Mouse (Mus musculus): Measurements from ENCODE around the gene Ncam2.
A peak's percentile ranks its signal among the peaks of the same experiment; 100 is the strongest.
"Not testable (repeated sequence)": the region's sequence is repeated elsewhere in the genome, so short reads cannot be mapped to it uniquely, and the experiment has no call there.

Gene Ncam2

DNA sequence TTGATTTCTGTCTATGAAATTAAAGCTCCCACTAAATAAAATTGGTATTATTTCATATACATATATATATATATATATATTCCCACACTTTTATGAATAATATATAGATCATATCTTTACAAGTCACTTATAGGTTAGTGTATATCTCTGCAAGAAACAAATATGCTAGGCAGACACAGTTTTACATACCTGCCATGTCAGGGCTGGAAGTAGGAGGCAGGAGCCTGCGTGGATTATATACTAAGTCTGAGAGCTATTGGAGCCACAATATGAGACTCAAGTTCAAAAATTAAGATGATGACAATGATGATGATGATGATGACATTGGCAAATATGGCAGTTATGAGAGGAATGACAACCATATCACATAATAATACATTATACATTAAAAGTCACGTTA, 85.4 kb downstream of the Ncam2 start:
- no peak for DNase-seq (ENCODE audit: low spot score in 2 of 2)

DNA sequence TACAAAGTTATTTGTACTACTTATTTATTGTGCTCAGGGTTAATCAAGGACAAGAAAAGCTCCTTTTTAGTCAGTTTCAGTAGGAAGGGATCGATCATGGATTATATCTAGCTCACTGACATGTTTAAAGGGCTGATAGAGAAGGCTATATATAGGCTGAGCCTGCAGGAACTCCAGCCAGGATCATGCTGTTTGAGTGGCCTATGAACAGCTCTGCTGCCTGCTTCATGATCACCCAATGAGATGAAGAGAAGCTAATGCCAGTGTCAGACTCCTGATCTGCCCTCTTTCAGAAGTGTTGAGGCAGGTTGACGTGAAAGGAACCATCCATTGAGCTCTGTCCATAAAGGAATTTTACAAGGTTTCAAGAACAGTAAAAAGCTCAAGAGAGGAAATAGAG, 103.3 kb downstream of the Ncam2 start:
- no peak for DNase-seq (ENCODE audit: low spot score in 2 of 2)

- no peak for DNase-seq (ENCODE audit: low spot score in 2 of 2)
Observed at GRCm38 (mm10) chr16:81309215-81309614, 108.7 kb downstream of the Ncam2 start.

- no peak for DNase-seq (ENCODE audit: low spot score in 2 of 2)
Observed at GRCm38 (mm10) chr16:81319037-81319436, 118.5 kb downstream of the Ncam2 start.

DNA sequence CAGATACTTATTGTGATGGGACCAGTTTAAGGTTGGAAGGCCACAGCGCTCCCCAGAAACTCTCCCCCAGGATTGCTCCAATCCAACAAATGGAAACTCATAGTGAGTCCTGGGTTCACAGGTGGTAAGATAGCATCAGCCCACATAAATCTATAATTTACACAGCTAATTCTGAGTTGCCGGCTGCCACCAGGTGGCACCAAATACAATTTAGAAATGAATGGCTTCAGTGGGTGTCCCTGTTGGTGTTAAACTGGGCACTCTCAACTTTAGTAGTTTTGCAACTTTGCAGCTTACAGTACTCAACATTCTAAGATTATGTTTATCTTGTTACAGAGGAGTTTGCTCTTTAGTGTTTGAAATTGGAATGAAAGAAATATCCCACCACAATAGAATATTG, 130.0 kb downstream of the Ncam2 start:
- peak in 1 of 2 experiments; percentile 33 for DNase-seq (ENCODE audit: low spot score in 2 of 2)

DNA sequence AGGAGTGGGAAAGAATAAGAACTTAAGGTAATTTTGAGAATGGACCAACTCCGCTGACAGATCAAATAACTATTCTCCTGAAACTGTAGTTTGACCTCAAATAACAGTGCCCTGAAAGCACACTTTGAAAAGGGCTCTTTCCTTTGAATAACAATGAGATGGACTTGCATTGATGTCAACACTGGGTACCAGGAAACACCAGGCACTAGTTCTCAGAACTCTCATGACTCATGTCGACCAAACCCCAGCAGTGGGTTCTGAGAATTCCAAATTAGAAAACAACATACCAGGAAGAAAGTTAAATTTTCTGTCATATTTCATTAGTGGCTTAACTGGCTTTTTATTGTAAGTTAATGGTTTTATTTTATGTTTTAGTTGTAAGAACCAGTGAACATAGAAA, 165.4 kb downstream of the Ncam2 start:
- DNase-seq (ENCODE audit: low spot score in 2 of 2): no peak

GRCm38 (mm10) chr16:81374234-81374633, 173.7 kb downstream of the Ncam2 start:
- no peak for DNase-seq (ENCODE audit: low spot score in 2 of 2)

- no peak for DNase-seq (ENCODE audit: low spot score in 2 of 2)
Observed at GRCm38 (mm10) chr16:81380434-81380833, 179.9 kb downstream of the Ncam2 start.

DNA sequence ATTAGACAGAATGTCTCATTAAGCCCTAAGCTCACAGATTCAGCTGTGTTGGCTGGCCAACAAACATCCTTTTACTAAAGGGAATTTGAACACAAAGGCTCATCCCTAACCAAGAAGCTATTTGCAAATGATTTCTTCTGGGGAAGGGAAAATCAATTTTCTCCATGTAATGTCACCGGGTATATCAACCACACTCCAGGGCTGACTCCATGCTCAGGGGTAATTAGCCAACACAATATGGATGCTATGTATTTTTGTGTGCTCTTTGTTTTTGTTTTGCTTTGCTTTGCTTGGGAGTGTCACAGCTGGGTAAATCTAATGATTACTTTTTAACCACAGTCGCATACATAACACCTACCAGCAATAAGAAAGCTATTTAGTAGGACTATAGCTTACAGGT, 188.1 kb downstream of the Ncam2 start:
- DNase-seq (ENCODE audit: low spot score in 2 of 2): no peak

DNA sequence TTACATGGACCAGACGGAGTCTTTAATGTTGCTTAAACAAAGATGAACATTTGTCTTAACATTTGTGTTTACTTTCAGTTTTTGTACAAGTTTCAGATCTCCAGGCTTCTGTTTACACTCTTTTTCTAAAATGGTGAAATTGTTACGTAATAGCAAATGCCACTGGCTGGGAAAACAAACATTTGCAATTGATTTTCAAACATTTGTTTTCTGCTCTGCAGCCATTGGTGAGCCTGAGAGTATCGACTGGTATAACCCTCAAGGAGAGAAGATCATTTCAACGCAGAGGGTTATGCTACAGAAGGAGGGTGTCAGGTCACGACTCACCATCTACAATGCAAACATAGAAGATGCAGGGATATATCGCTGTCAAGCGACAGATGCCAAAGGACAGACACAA, 234.1 kb downstream of the Ncam2 start:
- no peak for DNase-seq (ENCODE audit: low spot score in 2 of 2)

- DNase-seq (ENCODE audit: low spot score in 2 of 2): no peak
Observed at GRCm38 (mm10) chr16:81437091-81437867, 236.8 kb downstream of the Ncam2 start.

- DNase-seq (ENCODE audit: low spot score in 2 of 2): no peak
Observed at GRCm38 (mm10) chr16:81437868-81438249, 237.4 kb downstream of the Ncam2 start.

GRCm38 (mm10) chr16:81450851-81451250, 250.4 kb downstream of the Ncam2 start:
- DNase-seq (ENCODE audit: low spot score in 2 of 2): no peak

DNA sequence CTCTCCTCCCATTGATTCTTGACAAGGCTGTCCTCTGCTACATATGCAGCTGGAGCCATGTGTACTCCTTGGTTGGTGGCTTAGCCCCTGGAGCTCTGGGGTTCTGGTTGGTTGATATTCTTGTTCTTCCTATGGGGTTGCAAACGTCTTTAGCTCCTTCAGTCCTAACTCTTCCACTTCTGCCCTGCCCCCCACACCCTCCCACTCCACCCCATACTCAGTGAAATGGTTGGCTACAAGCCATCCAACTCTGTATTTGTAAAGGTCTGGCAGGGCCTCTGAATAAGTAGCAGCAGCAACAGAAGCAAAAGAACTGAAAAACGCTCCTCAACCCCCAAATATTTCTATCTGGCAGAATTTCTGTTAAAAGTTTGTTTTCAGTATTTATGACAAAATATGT, 252.5 kb downstream of the Ncam2 start:
- DNase-seq (ENCODE audit: low spot score in 2 of 2): no peak

DNA sequence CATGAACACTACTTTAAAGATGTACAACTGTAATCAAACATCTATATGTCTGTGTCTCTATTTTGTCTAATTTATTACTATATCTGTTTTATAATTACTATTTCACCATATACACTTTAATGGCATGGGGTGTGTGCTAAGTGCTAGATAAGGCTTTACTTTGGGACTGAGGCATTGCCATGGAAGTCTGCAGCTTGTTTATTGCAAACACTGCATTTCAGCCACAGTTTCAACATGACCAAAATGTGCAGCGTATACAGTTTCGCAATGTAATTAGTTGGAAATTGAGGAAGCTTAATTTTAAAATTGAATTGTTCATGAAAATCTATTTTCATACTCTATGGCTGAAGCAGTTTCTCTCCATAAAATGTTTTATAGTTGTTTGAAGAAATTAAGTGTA, 254.0 kb downstream of the Ncam2 start:
- no peak for DNase-seq (ENCODE audit: low spot score in 2 of 2)

DNA sequence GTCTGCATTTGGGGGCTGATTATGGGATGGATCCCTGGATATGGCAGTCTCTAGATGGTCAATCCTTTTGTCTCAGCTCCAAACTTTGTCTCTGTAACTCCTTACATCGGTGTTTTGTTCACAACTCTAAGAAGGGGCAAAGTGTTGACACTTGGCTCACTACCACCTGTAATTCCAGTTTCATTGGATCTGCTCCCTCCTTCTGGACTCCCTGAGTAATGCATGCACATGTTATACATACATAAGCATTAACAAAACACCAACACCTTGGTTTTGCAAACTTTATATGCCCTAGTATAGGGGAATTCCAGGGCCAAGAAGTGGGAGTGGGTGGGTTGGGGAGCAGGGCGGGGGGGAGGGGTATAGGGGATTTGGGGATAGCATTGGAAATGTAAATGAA, 262.2 kb downstream of the Ncam2 start:
- not testable (repeated sequence) for DNase-seq (ENCODE audit: low spot score in 2 of 2)

- DNase-seq (ENCODE audit: low spot score in 2 of 2): no peak
Observed at GRCm38 (mm10) chr16:81472925-81473324, 272.4 kb downstream of the Ncam2 start.

GRCm38 (mm10) chr16:81481058-81481457, 280.6 kb downstream of the Ncam2 start:
- DNase-seq (ENCODE audit: low spot score in 2 of 2): no peak

- no peak for DNase-seq (ENCODE audit: low spot score in 2 of 2)
Observed at GRCm38 (mm10) chr16:81496111-81496510, 295.6 kb downstream of the Ncam2 start.

GRCm38 (mm10) chr16:81502578-81502977, 302.1 kb downstream of the Ncam2 start:
- no peak for DNase-seq (ENCODE audit: low spot score in 2 of 2)

GRCm38 (mm10) chr16:81536230-81536629, 335.7 kb downstream of the Ncam2 start:
- no peak for DNase-seq (ENCODE audit: low spot score in 2 of 2)

DNA sequence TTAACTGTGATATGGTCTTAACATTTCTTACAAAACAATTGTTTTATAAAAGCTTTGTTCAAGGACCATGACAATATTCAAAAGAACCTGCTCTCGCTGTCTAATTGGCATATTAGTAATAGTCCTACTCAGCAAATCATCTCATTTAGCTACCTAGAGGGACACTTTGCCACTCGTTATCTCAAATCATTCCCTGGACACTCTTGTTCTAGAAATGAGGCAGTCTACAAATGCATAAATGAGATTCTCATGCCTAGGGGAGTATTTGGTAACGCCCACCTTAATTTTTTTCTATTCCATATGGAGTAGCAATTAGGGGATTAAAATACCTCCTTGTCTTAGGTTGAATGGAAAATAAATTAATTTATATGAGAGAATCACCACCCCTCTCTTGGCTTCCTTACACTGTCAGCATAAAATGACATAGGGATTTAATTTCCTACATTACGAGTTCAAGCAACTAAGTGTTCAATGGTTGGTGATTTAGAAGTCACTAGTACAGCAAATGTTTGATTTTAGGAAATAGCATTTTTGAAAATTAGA, 387.1 kb downstream of the Ncam2 start:
- no peak for DNase-seq (ENCODE audit: low spot score in 2 of 2)

- no peak for DNase-seq (ENCODE audit: low spot score in 2 of 2)
Observed at GRCm38 (mm10) chr16:81623276-81623675, 422.8 kb downstream of the Ncam2 start.

DNA sequence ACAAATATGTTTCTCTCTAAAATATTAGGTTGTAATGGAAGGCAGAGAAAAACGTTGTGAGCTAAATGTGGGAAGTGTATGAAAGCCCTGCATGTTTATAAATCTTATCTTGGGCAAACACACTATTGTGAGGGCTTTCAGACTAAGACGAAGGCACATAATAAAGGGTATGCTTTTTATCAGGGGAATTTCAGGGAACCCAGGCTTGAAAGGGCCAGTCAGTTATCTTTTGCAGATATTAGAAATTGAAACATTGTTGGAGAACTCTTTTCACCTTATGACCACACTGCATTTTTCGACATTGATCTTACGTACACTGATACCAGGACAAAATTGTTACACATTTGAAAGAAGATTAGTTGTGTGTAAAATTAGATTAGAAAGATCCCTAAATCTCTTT, 423.3 kb downstream of the Ncam2 start:
- DNase-seq (ENCODE audit: low spot score in 2 of 2): no peak

Data from frontal cortex, postnatal 10 days (tissue).